Mouse (Mus musculus): ENCODE data around the gene Rpl14.

DNA sequence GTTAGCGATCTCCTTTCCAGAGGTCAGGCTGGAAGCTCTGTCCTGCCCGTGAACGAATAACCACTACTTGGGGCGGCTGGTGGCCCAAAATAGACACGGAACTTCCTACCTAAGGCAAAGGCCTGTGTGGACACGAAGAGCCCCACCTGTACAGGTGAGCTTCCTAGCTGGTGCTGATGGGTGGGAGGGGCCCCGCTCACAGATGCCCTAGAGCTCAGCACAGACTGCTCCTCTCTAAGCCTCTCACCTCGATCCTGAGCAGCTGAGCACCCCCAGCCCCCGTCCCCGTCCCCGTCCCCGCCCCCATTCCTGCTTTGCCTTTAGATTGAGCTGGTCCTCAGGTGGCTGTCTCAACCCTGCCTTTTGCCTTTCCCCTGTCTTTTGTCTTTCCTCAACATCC, 32.7 kb downstream of the Rpl14 start:
- no peak for TF ChIP-seq CTCF (IDR thresholded peaks at IDR 0.05; ENCODE audit: extremely low read depth, insufficient read depth, low read length)
- TF ChIP-seq POLR2A (IDR thresholded peaks at IDR 0.05; ENCODE audit: extremely low read depth, insufficient read depth, low read length), result no peak
